In genomic region chr5:144100948-144101347, GRCm38 (mm10) we compare ENCODE assay signal across 8 mouse cellular contexts. TPM values are rescaled to one million over a fixed set of nuclear protein-coding genes. Genes with fewer than 3 reads are reported as not detected.
DNase-seq lines count a peak whose midpoint lies in the region; ATAC-seq and TF ChIP-seq lines count a peak whose summit lies in the region.

No protein-coding gene starts in this region.

- peak overlapping the region; percentile 93 for H3K4me3 ChIP-seq in heart, embryonic 10.5 days
- peak overlapping the region; percentile 100 for H3K4me3 ChIP-seq in forebrain, embryonic 12.5 days (replicated peaks)
- H3K4me3 ChIP-seq in liver, embryonic 14.5 days (ENCODE audit: insufficient read depth in 1 of 2, low read depth in 2 of 2, low read length in 2 of 2), result peak overlapping the region; percentile 72 to 85

- no peak for DNase-seq in heart, embryonic 10.5 days (ENCODE audit: low spot score)
- DNase-seq in heart, adult 18-20 months, result no peak
- DNase-seq in 416B (ENCODE audit: low read depth), result peak; percentile 42
- no peak for DNase-seq in liver, embryonic 14.5 days (ENCODE audit: low read depth in 3 of 3, low spot score in 3 of 3)
- DNase-seq in adrenal gland, adult 18-20 months (ENCODE audit: low spot score in 2 of 2), result no peak
- DNase-seq in layer of hippocampus, adult 11-12 months (ENCODE audit: low spot score), result no peak
- no peak for DNase-seq in right cerebral cortex, postnatal 36 days (ENCODE audit: low spot score in 2 of 2)

- TF ChIP-seq EP300 in liver, embryonic 14.5 days (IDR thresholded peaks at IDR 0.05; ENCODE audit: low read depth), result no peak

- no peak for ATAC-seq in forebrain, embryonic 12.5 days (ENCODE audit: low FRiP score)
- ATAC-seq in liver, embryonic 14.5 days (ENCODE audit: insufficient read depth), result no peak

- no peaks in the 10 kb centered on the region for H3K27me3 ChIP-seq in heart, embryonic 10.5 days (ENCODE audit: insufficient read depth, poor library complexity, severe bottlenecking)
- 0 out of 2 replicates have a peak, but pooled peaks cover 2% of the 10 kb centered on the region for H3K27me3 ChIP-seq in forebrain, embryonic 12.5 days
- peaks cover 10% of the 10 kb centered on the region for H3K27me3 ChIP-seq in liver, embryonic 14.5 days (ENCODE audit: control insufficient read depth, insufficient read depth, low read length)

- H3K36me3 ChIP-seq in heart, embryonic 10.5 days, result no peaks in the 10 kb centered on the region
- H3K36me3 ChIP-seq in forebrain, embryonic 12.5 days (replicated peaks), result no peaks in the 10 kb centered on the region
- H3K36me3 ChIP-seq in liver, embryonic 14.5 days (replicated peaks; ENCODE audit: control insufficient read depth, insufficient read depth, low read depth), result no peaks in the 10 kb centered on the region

- H3K27ac ChIP-seq in heart, embryonic 10.5 days, result peak overlapping the region; percentile 88
- H3K27ac ChIP-seq in forebrain, embryonic 12.5 days, result peak overlapping the region; percentile 91; the same call in 1 of the 2 replicates
- no peak overlapping the region for H3K27ac ChIP-seq in liver, embryonic 14.5 days

- peak overlapping the region; percentile 93 for H3K9ac ChIP-seq in forebrain, embryonic 12.5 days
- peak overlapping the region; percentile 85 for H3K9ac ChIP-seq in liver, embryonic 14.5 days (replicated peaks)

- TF ChIP-seq CTCF in liver, embryonic 14.5 days (IDR thresholded peaks at IDR 0.05; ENCODE audit: low read depth), result no peak

- H3K9me3 ChIP-seq in heart, embryonic 10.5 days, result no peaks in the 10 kb centered on the region
- H3K9me3 ChIP-seq in forebrain, embryonic 12.5 days, result no peaks in the 10 kb centered on the region
- no peaks in the 10 kb centered on the region for H3K9me3 ChIP-seq in liver, embryonic 14.5 days (ENCODE audit: control insufficient read depth, low read length)

- peaks cover 24% of the 10 kb centered on the region for H3K4me1 ChIP-seq in heart, embryonic 10.5 days
- H3K4me1 ChIP-seq in forebrain, embryonic 12.5 days, result peaks cover 11% of the 10 kb centered on the region
- peaks cover 26 to 31% of the 10 kb centered on the region in 2 experiments for H3K4me1 ChIP-seq in liver, embryonic 14.5 days (replicated peaks; ENCODE audit: control insufficient read depth in 2 of 2, insufficient read depth in 2 of 2, low read length in 1 of 2)

- WGBS in heart, embryonic 10.5 days, result 2% methylated on average over 20 of the region's 20 CpGs
- WGBS in forebrain, embryonic 12.5 days, result 2% methylated on average over 15 of the region's 20 CpGs
- WGBS in liver, embryonic 14.5 days (ENCODE audit: insufficient replicate concordance), result 2% methylated on average over 18 of the region's 20 CpGs

- H3K4me2 ChIP-seq in forebrain, embryonic 12.5 days, result peak overlapping the region; percentile 73
- H3K4me2 ChIP-seq in liver, embryonic 14.5 days (ENCODE audit: low read depth), result peak overlapping the region; percentile 68

RNA-seq across cellular contexts. Expression of gene Lmtk2, which starts 0.7 kb away (rescaled TPM):
- polyA plus RNA-seq in heart, embryonic 10.5 days (2016; fragmentation: Nextera tagmentation; extraction: Ambion mirVana), result 5.3 and 6.0 TPM in 2 replicates
- 10 to 100 TPM; 29.7 to 31.3 TPM for total RNA-seq in heart, adult 18-20 months (2021)
- 9.5 and 10.3 TPM in 2 replicates for polyA plus RNA-seq in forebrain, embryonic 12.5 days (2016; fragmentation: Nextera tagmentation; extraction: Ambion mirVana)
- 2.4 and 2.9 TPM in 2 replicates for polyA plus RNA-seq in liver, embryonic 14.5 days (2012; rRNA removed)
- 1.5 and 1.7 TPM in 2 replicates for polyA plus RNA-seq in liver, embryonic 14.5 days (2014; fragmentation: Nextera tagmentation; extraction: Ambion mirVana)
- 10 to 100 TPM; 36.1 to 39.6 TPM for total RNA-seq in adrenal gland, adult 18-20 months (2021)
